Mouse (Mus musculus) myocyte (in vitro differentiated cells): Measurements from ENCODE around the gene Art3. TPM values are rescaled to one million over a fixed set of nuclear protein-coding genes. Genes with fewer than 3 reads are reported as not detected.

Source experiments
- H3K27me3 ChIP-seq: one replicate; pipeline ENCODE4 v1.6.1; 2011; ENCODE audit not compliant: control insufficient read depth, insufficient read depth, insufficient read length
- H3K36me3 ChIP-seq: one replicate; pipeline ENCODE4 v1.6.1; 2011; ENCODE audit not compliant: control insufficient read depth, insufficient read depth
- H3K4me2 ChIP-seq: one replicate; pipeline ENCODE4 v1.6.1; 2011; ENCODE audit warnings: low read depth, control low read depth
- H3K4me3 ChIP-seq: one replicate; pipeline ENCODE4 v1.5.1; 2011; ENCODE audit warnings: mild to moderate bottlenecking, control low read depth, moderate library complexity
- H3K79me2 ChIP-seq: one replicate; pipeline ENCODE4 v1.6.1; 2011; ENCODE audit not compliant: control insufficient read depth, insufficient read depth
- H3ac ChIP-seq: one replicate; pipeline ENCODE4 v1.6.1; 2011; ENCODE audit not compliant: control insufficient read depth, insufficient read length
- CEBPB ChIP-seq: IDR thresholded peaks from 2 replicates; pipeline ENCODE4 v1.6.1; 2011; ENCODE audit warnings: mild to moderate bottlenecking, moderate library complexity; ENCODE audit not compliant: poor library complexity, insufficient read depth, severe bottlenecking
- E2F4 ChIP-seq: IDR thresholded peaks from one replicate; pipeline ENCODE4 v1.6.1; 2011; ENCODE audit warnings: mild to moderate bottlenecking, control low read depth, moderate library complexity; ENCODE audit not compliant: insufficient read depth
- MAX ChIP-seq: IDR thresholded peaks from one replicate; pipeline ENCODE4 v1.6.1; 2011; ENCODE audit warnings: low read depth, mild to moderate bottlenecking, control low read depth
- MYOD1 ChIP-seq, 3 experiments: IDR thresholded peaks; one replicate each; pipeline ENCODE4 v1.6.1; 2011; ENCODE audit warnings: control low read depth in 2 of 3, low read depth in 2 of 3, mild to moderate bottlenecking in 2 of 3, moderate library complexity in 1 of 3; ENCODE audit not compliant: insufficient read length in 2 of 3, control insufficient read depth in 1 of 3
- MYOG ChIP-seq, 3 experiments: IDR thresholded peaks; one replicate each; pipeline ENCODE4 v1.6.1; 2011; ENCODE audit warnings: control low read depth in 2 of 3, low read depth in 2 of 3, mild to moderate bottlenecking in 2 of 3; ENCODE audit not compliant: insufficient read length in 2 of 3, control insufficient read depth in 1 of 3, insufficient read depth in 1 of 3
- POLR2A ChIP-seq: IDR thresholded peaks from one replicate; pipeline ENCODE4 v1.6.1; 2011; ENCODE audit warnings: low read depth, mild to moderate bottlenecking, control low read depth, moderate library complexity; ENCODE audit not compliant: insufficient read length
- POLR2AphosphoS2 ChIP-seq: IDR thresholded peaks from one replicate; pipeline ENCODE4 v1.6.1; 2011; ENCODE audit warnings: low read depth, control low read depth; ENCODE audit not compliant: insufficient read length
- REST ChIP-seq: IDR thresholded peaks from one replicate; pipeline ENCODE4 v1.6.1; 2011; ENCODE audit warnings: mild to moderate bottlenecking, control low read depth, moderate library complexity; ENCODE audit not compliant: insufficient read depth, insufficient read length
- SRF ChIP-seq: IDR thresholded peaks from one replicate; pipeline ENCODE4 v1.6.1; 2011; ENCODE audit warnings: low read depth; ENCODE audit not compliant: control insufficient read depth, insufficient read length
- TCF12 ChIP-seq: IDR thresholded peaks from one replicate; pipeline ENCODE4 v1.6.1; 2011; ENCODE audit warnings: mild to moderate bottlenecking, control low read depth; ENCODE audit not compliant: poor library complexity, insufficient read depth, severe bottlenecking
- TCF3 ChIP-seq: IDR thresholded peaks from one replicate; pipeline ENCODE4 v1.6.1; 2011; ENCODE audit warnings: low read depth, control low read depth; ENCODE audit not compliant: insufficient read length
- USF1 ChIP-seq: IDR thresholded peaks from one replicate; pipeline ENCODE4 v1.6.1; 2011; ENCODE audit warnings: low read depth, mild to moderate bottlenecking, control low read depth, moderate library complexity
- polyA plus RNA-seq: library from polyadenylated mRNA; unstranded; fragments of >200 nt; fragmentation: generic; extraction: Trizol; gene quantifications from one replicate; pipeline ENCODE4 v1.2.1, GENCODE M21; 2012; ENCODE audit warnings: missing spikeins

Art3 gene
- polyA plus RNA-seq, 1 experiment = 3.8 TPM

DNA sequence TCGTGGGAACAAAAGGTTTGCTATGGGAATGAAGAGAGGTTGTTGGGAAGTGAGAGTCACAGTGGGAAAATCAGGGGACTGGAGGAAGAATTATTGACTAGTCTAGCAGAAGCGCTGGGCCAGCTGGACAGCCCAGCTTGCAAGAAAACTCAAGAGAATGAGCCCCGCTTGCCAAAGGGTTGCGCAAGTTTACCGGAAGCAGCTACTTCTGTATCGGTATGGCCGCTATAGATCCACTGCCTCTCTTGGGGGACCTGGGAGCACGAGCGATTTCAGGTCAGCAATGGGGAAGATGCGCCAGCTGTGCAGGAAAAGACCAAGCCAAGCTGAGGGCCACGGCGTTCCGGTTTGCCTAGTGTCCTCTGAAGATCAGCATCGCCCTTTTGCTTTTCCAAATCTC is 13.0 kb upstream of the Art3 start:
- Histone ChIP-seq H3K36me3 (no peaks in the 10 kb centered on the region), H3K27me3 (no peaks in the 10 kb centered on the region), H3ac (no peak overlapping the region), H3K4me2 (no peak overlapping the region), H3K4me3 (no peak overlapping the region), H3K79me2 (no peaks in the 10 kb centered on the region)
- no peak for TF ChIP-seq TCF3
- no peak for TF ChIP-seq CEBPB
- no peak for TF ChIP-seq MYOD1 (IDR thresholded peaks at IDR 0.05; ENCODE audit: control insufficient read depth in 1 of 3, insufficient read length in 2 of 3, low read depth in 2 of 3)
- no peak for TF ChIP-seq USF1
- no peak for TF ChIP-seq E2F4
- TF ChIP-seq POLR2AphosphoS2 = no peak
- TF ChIP-seq MYOG (IDR thresholded peaks at IDR 0.05; ENCODE audit: control insufficient read depth in 1 of 3, insufficient read depth in 1 of 3, insufficient read length in 2 of 3, low read depth in 2 of 3) = no peak
- TF ChIP-seq TCF12 = no peak
- TF ChIP-seq MAX = no peak
- TF ChIP-seq POLR2A = no peak
- no peak for TF ChIP-seq SRF
- no peak for TF ChIP-seq REST

DNA sequence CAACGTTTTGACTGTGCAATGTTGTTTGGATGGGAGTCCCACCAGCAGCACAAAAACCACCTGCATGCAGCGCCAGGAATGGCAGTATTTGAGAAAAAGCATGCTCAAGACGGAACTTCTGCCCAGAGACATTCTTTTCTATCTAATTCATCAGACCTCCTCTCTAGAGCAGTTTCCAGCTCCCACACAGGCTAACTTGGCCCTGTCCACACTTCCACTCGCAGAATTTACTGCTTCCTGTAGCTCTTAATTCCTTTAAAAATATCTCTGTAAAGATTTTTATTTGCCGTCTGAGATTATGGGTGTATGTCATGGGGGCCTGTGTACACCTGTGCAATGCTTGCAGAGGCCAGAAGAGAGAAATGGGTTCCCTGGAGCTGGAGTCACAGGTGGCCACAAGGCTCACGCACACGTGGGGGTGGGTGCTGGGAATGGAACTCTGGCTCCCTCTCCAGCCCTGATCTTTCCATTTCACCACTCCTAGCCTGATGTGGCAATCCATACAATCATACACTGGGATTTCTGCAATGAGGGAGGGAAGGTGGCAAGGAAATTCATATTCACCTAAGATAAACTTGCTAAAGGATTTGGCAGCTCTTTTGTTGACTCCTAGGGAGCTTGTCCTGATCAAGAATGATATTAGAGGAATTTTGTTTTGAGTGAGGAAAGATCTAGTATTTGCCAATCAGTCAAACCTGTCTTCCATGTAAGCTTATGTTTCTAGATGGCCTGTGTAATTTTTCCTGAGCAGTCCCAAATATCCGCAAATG is 9.8 kb upstream of the Art3 start:
- no peak for TF ChIP-seq MYOD1 (IDR thresholded peaks at IDR 0.05; ENCODE audit: control insufficient read depth in 1 of 3, insufficient read length in 2 of 3, low read depth in 2 of 3)
- no peak for TF ChIP-seq TCF12
- no peak for TF ChIP-seq MYOG (IDR thresholded peaks at IDR 0.05; ENCODE audit: control insufficient read depth in 1 of 3, insufficient read depth in 1 of 3, insufficient read length in 2 of 3, low read depth in 2 of 3)
- TF ChIP-seq CEBPB = no peak
- TF ChIP-seq USF1 = no peak
- no peak for TF ChIP-seq REST
- TF ChIP-seq TCF3 = no peak
- TF ChIP-seq MAX = no peak
- TF ChIP-seq POLR2AphosphoS2 = no peak
- no peak for TF ChIP-seq SRF
- TF ChIP-seq E2F4 = no peak
- no peak for TF ChIP-seq POLR2A
- H3K27me3 ChIP-seq = no peaks in the 10 kb centered on the region
- no peaks in the 10 kb centered on the region for H3K36me3 ChIP-seq

DNA sequence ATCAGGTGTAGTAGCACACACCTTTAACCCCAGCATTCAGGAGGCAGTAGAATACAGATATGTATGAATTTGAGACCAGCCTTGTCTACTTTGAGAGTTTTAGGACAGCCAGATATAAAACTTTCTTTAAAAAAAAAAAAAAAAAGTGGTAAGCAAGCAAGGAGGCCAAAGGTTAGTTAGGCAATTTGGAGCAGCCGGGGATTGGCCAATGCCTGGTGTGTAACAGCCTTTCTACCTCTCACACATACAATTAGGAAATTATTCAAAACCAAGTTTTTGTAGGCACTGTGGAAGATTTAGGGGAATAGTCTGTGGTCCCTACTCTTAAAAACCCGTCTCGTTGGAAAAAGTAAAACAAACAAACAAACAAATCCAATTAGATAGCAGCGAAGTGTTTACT is 9.0 kb upstream of the Art3 start:
- no peak overlapping the region for H3K4me3 ChIP-seq
- TF ChIP-seq SRF = no peak
- no peak overlapping the region for H3K4me2 ChIP-seq
- no peak overlapping the region for H3ac ChIP-seq
- no peaks in the 10 kb centered on the region for H3K27me3 ChIP-seq
- H3K79me2 ChIP-seq = no peaks in the 10 kb centered on the region
- no peaks in the 10 kb centered on the region for H3K36me3 ChIP-seq

More for the DNA sequence above, 9.8 kb upstream of the Art3 start:
- H3K4me2 ChIP-seq = no peak overlapping the region
- no peak overlapping the region for H3ac ChIP-seq
- no peak overlapping the region for H3K4me3 ChIP-seq
- H3K79me2 ChIP-seq = no peaks in the 10 kb centered on the region

DNA sequence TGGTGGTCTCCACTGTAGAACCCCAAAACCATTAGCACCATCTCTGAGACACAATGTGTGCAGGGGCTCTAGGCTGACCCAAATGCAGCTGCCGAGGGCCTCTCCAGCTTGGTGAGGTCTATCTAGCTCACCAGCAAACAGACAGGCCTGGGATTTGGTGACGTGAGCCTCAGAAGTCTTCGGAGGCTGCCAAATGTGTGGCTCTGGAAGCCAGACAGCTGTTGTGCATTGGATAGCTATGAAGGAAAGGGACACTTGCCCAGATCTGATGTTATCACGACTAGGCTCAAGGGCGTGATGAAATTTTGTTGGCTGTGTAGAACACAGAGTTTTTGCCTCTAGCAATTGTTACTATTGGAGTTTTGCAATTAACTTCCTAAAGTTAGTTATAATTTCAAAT is 8.4 kb upstream of the Art3 start:
- Histone ChIP-seq H3K27me3 (no peaks in the 10 kb centered on the region), H3ac (no peak overlapping the region)
- TF ChIP-seq CEBPB (peak; percentile 69; the same call in 1 of the 2 replicates), TCF3 (no peak), POLR2A (no peak), MAX (no peak), REST (no peak), TCF12 (peak; percentile 58), E2F4 (no peak), MYOD1 (IDR thresholded peaks at IDR 0.05; ENCODE audit: control insufficient read depth in 1 of 3, insufficient read length in 2 of 3, low read depth in 2 of 3) (peak; percentile 14 to 89 (median 80)), MYOG (IDR thresholded peaks at IDR 0.05; ENCODE audit: control insufficient read depth in 1 of 3, insufficient read depth in 1 of 3, insufficient read length in 2 of 3, low read depth in 2 of 3) (peak; percentile 58 to 90 (median 89)), POLR2AphosphoS2 (no peak), USF1 (no peak), SRF (no peak)

DNA sequence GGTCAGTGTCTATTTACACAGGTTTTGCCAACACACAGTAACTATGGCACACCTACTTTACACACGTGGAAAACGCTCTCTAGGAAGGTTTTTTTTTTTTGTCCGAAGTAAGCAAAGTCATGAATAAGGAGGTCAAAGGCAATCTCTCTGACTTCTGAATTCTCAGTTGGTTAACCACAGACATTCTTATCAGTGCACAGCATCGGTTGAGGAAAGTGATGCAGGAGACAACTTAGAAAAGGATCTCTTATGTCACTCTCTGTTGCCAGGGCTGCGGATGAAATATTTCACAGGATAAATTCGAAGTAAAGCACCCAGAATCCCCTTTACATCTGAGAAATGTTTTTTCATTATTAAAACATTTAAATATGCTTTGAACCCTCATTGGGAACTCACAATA is 4.3 kb upstream of the Art3 start:
- Histone ChIP-seq H3K79me2 (no peaks in the 10 kb centered on the region), H3K36me3 (no peaks in the 10 kb centered on the region), H3K4me3 (no peak overlapping the region), H3K4me2 (no peak overlapping the region), H3K27me3 (no peaks in the 10 kb centered on the region), H3ac (no peak overlapping the region)
- TF ChIP-seq E2F4 (no peak), CEBPB (no peak), REST (no peak), TCF3 (no peak), SRF (no peak), MYOG (IDR thresholded peaks at IDR 0.05; ENCODE audit: control insufficient read depth in 1 of 3, insufficient read depth in 1 of 3, insufficient read length in 2 of 3, low read depth in 2 of 3) (no peak), POLR2AphosphoS2 (no peak), TCF12 (no peak), POLR2A (no peak), MYOD1 (IDR thresholded peaks at IDR 0.05; ENCODE audit: control insufficient read depth in 1 of 3, insufficient read length in 2 of 3, low read depth in 2 of 3) (no peak), USF1 (no peak), MAX (no peak)

More for the DNA sequence above, 8.4 kb upstream of the Art3 start:
- no peak overlapping the region for H3K4me3 ChIP-seq
- no peaks in the 10 kb centered on the region for H3K36me3 ChIP-seq
- H3K4me2 ChIP-seq = peak overlapping the region; percentile 60
- H3K79me2 ChIP-seq = no peaks in the 10 kb centered on the region
